Mouse (Mus musculus) midbrain, postnatal 0 days (tissue): Measurements from ENCODE around the gene Pir. TPM values are rescaled to one million over a fixed set of nuclear protein-coding genes. Genes with fewer than 3 reads are reported as not detected.
A peak's percentile ranks its signal among the peaks of the same experiment; 100 is the strongest.

Source experiments
- ATAC-seq: fragments of 200-750 bp; cut with Nextera tagmentation; 2 replicates; pipeline ENCODE4 v1.8.0; 2017; ENCODE audit warnings: moderate number of reproducible peaks, mild to moderate bottlenecking, moderate TSS enrichment, moderate library complexity; ENCODE audit not compliant: low FRiP score
- DNase-seq: peaks from one replicate; pipeline ENCODE4 v3.0.0-alpha.2; 2015; ENCODE audit warnings: low spot score
- H3K27ac ChIP-seq: fragments of 300-500 bp; sonication (generic); 2 replicates; pipeline ENCODE4 v1.5.1; 2014; ENCODE audit warnings: low read depth, mild to moderate bottlenecking, low read length, mixed read lengths
- H3K27me3 ChIP-seq: fragments of 300-500 bp; sonication (generic); 2 replicates; pipeline ENCODE4 v1.6.1; 2014; ENCODE audit warnings: low read length, control low read depth, mixed read lengths; ENCODE audit not compliant: insufficient read depth
- H3K36me3 ChIP-seq: fragments of 300-500 bp; sonication (generic); 2 replicates; pipeline ENCODE4 v1.6.1; 2014; ENCODE audit warnings: low read length, control low read depth, mixed read lengths; ENCODE audit not compliant: insufficient read depth
- H3K4me1 ChIP-seq: fragments of 300-500 bp; sonication (generic); 2 replicates; pipeline ENCODE4 v1.6.1; 2014; ENCODE audit warnings: mild to moderate bottlenecking, control low read depth, antibody characterized with exemption, low read length, mixed read lengths; ENCODE audit not compliant: insufficient read depth
- H3K4me2 ChIP-seq: fragments of 300-500 bp; sonication (generic); 2 replicates; pipeline ENCODE4 v1.6.1; 2014; ENCODE audit warnings: low read depth, mild to moderate bottlenecking, low read length, mixed read lengths; ENCODE audit not compliant: poor library complexity, severe bottlenecking
- H3K4me3 ChIP-seq: fragments of 300-500 bp; sonication (generic); 2 replicates; pipeline ENCODE4 v1.5.1; 2014; ENCODE audit warnings: low read depth, mild to moderate bottlenecking, low read length, moderate library complexity
- H3K9ac ChIP-seq: fragments of 300-500 bp; sonication (generic); replicated peaks from 2 replicates; pipeline ENCODE4 v1.6.1; 2014; ENCODE audit warnings: mild to moderate bottlenecking, low read length, moderate library complexity, mixed read lengths; ENCODE audit not compliant: poor library complexity, severe bottlenecking
- H3K9me3 ChIP-seq: fragments of 300-500 bp; sonication (generic); 2 replicates; pipeline ENCODE4 v1.6.1; 2016; ENCODE audit warnings: low read length, control low read depth
- CTCF ChIP-seq: IDR thresholded peaks from 2 replicates; pipeline ENCODE4 v1.5.1; 2016; ENCODE audit warnings: antibody characterized with exemption, mild to moderate bottlenecking
- WGBS: fragments of 180-500 bp; shearing (Covaris S2); extraction: QIAGEN DNeasy Blood & Tissue Kit; methylation state at CpG from one replicate; pipeline ENCODE4 v1.1.7; 2014; 5-methylcytosine and 5-hydroxymethylcytosine counted together
- polyA plus RNA-seq: library from polyadenylated mRNA; unstranded; fragments of >200 nt; fragmentation: Nextera tagmentation; extraction: Ambion mirVana; gene quantifications from 2 replicates; pipeline ENCODE4 v1.2.1, GENCODE M21; 2015
- total RNA-seq: library from RNA; depleted of rRNA; stranded (reverse); fragments of >200 nt; gene quantifications from 2 replicates; pipeline ENCODE4 v1.2.3, GENCODE M21; 2014

The Pir gene
- total and polyA plus RNA-seq, 2 experiments from 2014 or later: 0.55 to 5.6 TPM

- Histone ChIP-seq H3K27ac (no peak overlapping the region), H3K4me3 (no peak overlapping the region), H3K4me1 (no peaks in the 10 kb centered on the region), H3K36me3 (no peaks in the 10 kb centered on the region), H3K27me3 (no peaks in the 10 kb centered on the region), H3K4me2 (no peak overlapping the region), H3K9me3 (no peaks in the 10 kb centered on the region), H3K9ac (no peak overlapping the region)
- WGBS: 60% methylated on average over 5 of the region's 5 CpGs
- ATAC-seq: no peak
- no peak for TF ChIP-seq CTCF
- no peak for DNase-seq
Observed at GRCm38 (mm10) chrX:164374586-164374985, 105.4 kb downstream of the Pir start.

GRCm38 (mm10) chrX:164379721-164380120 is 110.5 kb downstream of the Pir start:
- Histone ChIP-seq H3K4me3 (no peak overlapping the region), H3K9me3 (no peaks in the 10 kb centered on the region), H3K27me3 (no peaks in the 10 kb centered on the region), H3K27ac (no peak overlapping the region), H3K9ac (no peak overlapping the region), H3K36me3 (no peaks in the 10 kb centered on the region), H3K4me1 (no peaks in the 10 kb centered on the region), H3K4me2 (no peak overlapping the region)
- DNase-seq (no peak), ATAC-seq (no peak)
- TF ChIP-seq CTCF: no peak
- WGBS: 83% methylated on average over 4 of the region's 4 CpGs

- Histone ChIP-seq H3K9me3 (no peaks in the 10 kb centered on the region), H3K4me1 (no peaks in the 10 kb centered on the region), H3K36me3 (no peaks in the 10 kb centered on the region), H3K27me3 (no peaks in the 10 kb centered on the region), H3K27ac (no peak overlapping the region), H3K9ac (0 out of 2 replicates have a peak overlapping the region, but pooled peaks have one; percentile 8), H3K4me2 (peak overlapping the region; percentile 53), H3K4me3 (peak overlapping the region; percentile 35)
- no peak for TF ChIP-seq CTCF
- peak; percentile 95 for ATAC-seq
- 19% methylated on average over 32 of the region's 33 CpGs for WGBS
- DNase-seq: peak; percentile 76
Observed at GRCm38 (mm10) chrX:164381618-164382408, 112.6 kb downstream of the Pir start.

- Histone ChIP-seq H3K27me3 (no peaks in the 10 kb centered on the region), H3K4me2 (no peak overlapping the region), H3K4me1 (no peaks in the 10 kb centered on the region), H3K9ac (no peak overlapping the region), H3K27ac (no peak overlapping the region), H3K9me3 (no peaks in the 10 kb centered on the region), H3K4me3 (no peak overlapping the region), H3K36me3 (no peaks in the 10 kb centered on the region)
- 74% methylated on average over 4 of the region's 4 CpGs for WGBS
- DNase-seq: no peak
- TF ChIP-seq CTCF: no peak
- ATAC-seq: no peak
Observed at GRCm38 (mm10) chrX:164394091-164394490, 124.9 kb downstream of the Pir start.

GRCm38 (mm10) chrX:164398456-164398855 is 129.3 kb downstream of the Pir start:
- no peaks in the 10 kb centered on the region for H3K27me3 ChIP-seq
- H3K27ac ChIP-seq: no peak overlapping the region
- WGBS: 61% methylated on average over 3 of the region's 3 CpGs
- no peak overlapping the region for H3K4me2 ChIP-seq
- no peaks in the 10 kb centered on the region for H3K9me3 ChIP-seq
- DNase-seq (peak; percentile 38), ATAC-seq (no peak)
- no peaks in the 10 kb centered on the region for H3K4me1 ChIP-seq
- no peak overlapping the region for H3K4me3 ChIP-seq
- H3K36me3 ChIP-seq: no peaks in the 10 kb centered on the region
- peak; percentile 74 for TF ChIP-seq CTCF
- no peak overlapping the region for H3K9ac ChIP-seq

GRCm38 (mm10) chrX:164405080-164405649 is 136.0 kb downstream of the Pir start:
- H3K9me3 ChIP-seq: no peaks in the 10 kb centered on the region
- TF ChIP-seq CTCF: no peak
- no peaks in the 10 kb centered on the region for H3K4me1 ChIP-seq
- no peak overlapping the region for H3K4me3 ChIP-seq
- no peaks in the 10 kb centered on the region for H3K27me3 ChIP-seq
- no peaks in the 10 kb centered on the region for H3K36me3 ChIP-seq
- H3K9ac ChIP-seq: no peak overlapping the region
- H3K4me2 ChIP-seq: no peak overlapping the region
- ATAC-seq (no peak), DNase-seq (no peak)
- no peak overlapping the region for H3K27ac ChIP-seq
